Mouse (Mus musculus): ENCODE measurements at regions not wholly inside any gene's neighbourhood (a gene's known extent, or its start where the extent isn't known, plus 50 kb on each side); places are given as distances from the start of the nearest gene placed in this dataset.

GRCm38 (mm10) chr4:7580554-7581219 is 658.2 kb downstream of the Car8 start:
- Histone ChIP-seq H3K4me3 (replicated peaks; ENCODE audit: control insufficient read depth, low read depth, low read length) (no peak overlapping the region), H3K4me1 (ENCODE audit: control insufficient read depth, insufficient read depth, low read length) (no peaks in the 10 kb centered on the region), H3K27ac (ENCODE audit: control insufficient read depth, insufficient read depth, low read depth, low read length, poor library complexity) (no peak overlapping the region)
- WGBS, result 77% methylated on average over 10 of the region's 10 CpGs
- TF ChIP-seq CTCF (IDR thresholded peaks at IDR 0.05; ENCODE audit: control insufficient read depth, insufficient read depth, low read length), result no peak

GRCm38 (mm10) chr4:7574011-7574410 is 664.8 kb downstream of the Car8 start:
- 82% methylated on average over 2 of the region's 2 CpGs for WGBS
- no peak for TF ChIP-seq CTCF (IDR thresholded peaks at IDR 0.05; ENCODE audit: control insufficient read depth, insufficient read depth, low read length)
- TF ChIP-seq POLR2A (IDR thresholded peaks at IDR 0.05; ENCODE audit: borderline replicate concordance, control insufficient read depth, low read depth, low read length), result no peak
- Histone ChIP-seq H3K4me3 (replicated peaks; ENCODE audit: control insufficient read depth, low read depth, low read length) (no peak overlapping the region), H3K27ac (ENCODE audit: control insufficient read depth, insufficient read depth, low read depth, low read length, poor library complexity) (no peak overlapping the region), H3K4me1 (ENCODE audit: control insufficient read depth, insufficient read depth, low read length) (no peaks in the 10 kb centered on the region)

- no peak overlapping the region for H3K27ac ChIP-seq (ENCODE audit: control insufficient read depth, insufficient read depth, low read depth, low read length, poor library complexity)
- no peaks in the 10 kb centered on the region for H3K4me1 ChIP-seq (ENCODE audit: control insufficient read depth, insufficient read depth, low read length)
- WGBS, result 46% methylated on average over 6 of the region's 6 CpGs
- TF ChIP-seq CTCF (IDR thresholded peaks at IDR 0.05; ENCODE audit: control insufficient read depth, insufficient read depth, low read length) (no peak), POLR2A (IDR thresholded peaks at IDR 0.05; ENCODE audit: borderline replicate concordance, control insufficient read depth, low read depth, low read length) (no peak)
- no peak overlapping the region for H3K4me3 ChIP-seq (replicated peaks; ENCODE audit: control insufficient read depth, low read depth, low read length)
Observed at GRCm38 (mm10) chr4:7567687-7568393, 671.0 kb downstream of the Car8 start.

GRCm38 (mm10) chr4:7559867-7560832 is 678.7 kb downstream of the Car8 start:
- Histone ChIP-seq H3K27ac (ENCODE audit: control insufficient read depth, insufficient read depth, low read depth, low read length, poor library complexity) (no peak overlapping the region), H3K4me1 (ENCODE audit: control insufficient read depth, insufficient read depth, low read length) (no peaks in the 10 kb centered on the region), H3K4me3 (replicated peaks; ENCODE audit: control insufficient read depth, low read depth, low read length) (no peak overlapping the region)
- no peak for TF ChIP-seq POLR2A (IDR thresholded peaks at IDR 0.05; ENCODE audit: borderline replicate concordance, control insufficient read depth, low read depth, low read length)
- no peak for TF ChIP-seq CTCF (IDR thresholded peaks at IDR 0.05; ENCODE audit: control insufficient read depth, insufficient read depth, low read length)
- 54% methylated on average over 7 of the region's 7 CpGs for WGBS

- H3K4me3 ChIP-seq (replicated peaks; ENCODE audit: control insufficient read depth, low read depth, low read length), result no peak overlapping the region
- no peaks in the 10 kb centered on the region for H3K4me1 ChIP-seq (ENCODE audit: control insufficient read depth, insufficient read depth, low read length)
- H3K27ac ChIP-seq (ENCODE audit: control insufficient read depth, insufficient read depth, low read depth, low read length, poor library complexity), result no peak overlapping the region
- WGBS, result 55% methylated on average over 2 of the region's 2 CpGs
- TF ChIP-seq POLR2A (IDR thresholded peaks at IDR 0.05; ENCODE audit: borderline replicate concordance, control insufficient read depth, low read depth, low read length) (no peak), CTCF (IDR thresholded peaks at IDR 0.05; ENCODE audit: control insufficient read depth, insufficient read depth, low read length) (no peak)
Observed at GRCm38 (mm10) chr4:7558721-7559120, 680.1 kb downstream of the Car8 start.

DNA sequence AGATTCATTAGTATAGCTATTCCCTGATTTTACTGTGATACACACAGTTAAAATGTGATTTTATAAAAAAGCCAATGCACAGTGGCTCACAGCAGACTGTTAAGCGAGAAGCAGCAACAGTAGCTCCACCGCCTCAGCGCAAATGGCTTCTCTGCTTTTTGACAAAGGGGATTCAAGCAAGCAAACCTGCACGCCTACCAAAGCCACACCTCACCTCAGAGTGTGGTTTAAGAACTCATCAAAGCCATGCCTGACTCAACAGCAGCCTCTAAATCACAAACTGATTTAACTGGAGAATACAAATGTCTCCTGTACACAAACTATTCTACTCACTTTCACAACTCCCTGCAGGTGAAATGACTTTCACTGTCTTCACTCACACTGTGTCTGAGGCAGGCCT is 704.5 kb downstream of the Car8 start:
- 85% methylated on average over 4 of the region's 4 CpGs for WGBS
- TF ChIP-seq CTCF (IDR thresholded peaks at IDR 0.05; ENCODE audit: control insufficient read depth, insufficient read depth, low read length), result no peak
- no peak for TF ChIP-seq POLR2A (IDR thresholded peaks at IDR 0.05; ENCODE audit: borderline replicate concordance, control insufficient read depth, low read depth, low read length)
- H3K4me3 ChIP-seq (replicated peaks; ENCODE audit: control insufficient read depth, low read depth, low read length), result no peak overlapping the region
- H3K4me1 ChIP-seq (ENCODE audit: control insufficient read depth, insufficient read depth, low read length), result no peaks in the 10 kb centered on the region
- no peak overlapping the region for H3K27ac ChIP-seq (ENCODE audit: control insufficient read depth, insufficient read depth, low read depth, low read length, poor library complexity)

- TF ChIP-seq CTCF (IDR thresholded peaks at IDR 0.05; ENCODE audit: control insufficient read depth, insufficient read depth, low read length) (no peak), POLR2A (IDR thresholded peaks at IDR 0.05; ENCODE audit: borderline replicate concordance, control insufficient read depth, low read depth, low read length) (no peak)
- Histone ChIP-seq H3K27ac (ENCODE audit: control insufficient read depth, insufficient read depth, low read depth, low read length, poor library complexity) (no peak overlapping the region), H3K4me1 (ENCODE audit: control insufficient read depth, insufficient read depth, low read length) (no peaks in the 10 kb centered on the region), H3K4me3 (replicated peaks; ENCODE audit: control insufficient read depth, low read depth, low read length) (no peak overlapping the region)
- 78% methylated on average over 2 of the region's 2 CpGs for WGBS
Observed at GRCm38 (mm10) chr4:7527718-7528117, 711.1 kb downstream of the Car8 start.

DNA sequence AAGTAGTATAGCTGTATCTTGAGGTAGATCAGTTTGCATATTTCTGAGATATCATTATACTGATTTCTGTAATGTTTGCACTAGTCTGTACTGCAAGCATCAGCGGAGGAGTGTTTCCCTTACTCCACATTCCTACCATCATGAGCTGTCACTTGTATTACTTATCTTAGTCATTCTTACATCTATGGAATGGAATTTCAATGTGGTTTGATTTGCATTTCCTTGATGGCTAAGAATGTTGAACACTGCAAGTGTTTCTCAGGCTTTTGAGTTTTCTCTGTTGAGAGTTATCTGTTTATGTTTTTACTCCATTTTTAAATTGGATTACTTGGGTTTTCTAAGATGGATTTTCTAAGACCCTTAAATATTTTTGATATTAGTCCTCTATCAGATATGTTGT is 725.8 kb downstream of the Car8 start:
- Histone ChIP-seq H3K4me1 (ENCODE audit: control insufficient read depth, insufficient read depth, low read length) (no peaks in the 10 kb centered on the region), H3K4me3 (replicated peaks; ENCODE audit: control insufficient read depth, low read depth, low read length) (no peak overlapping the region), H3K27ac (ENCODE audit: control insufficient read depth, insufficient read depth, low read depth, low read length, poor library complexity) (no peak overlapping the region)
- TF ChIP-seq CTCF (IDR thresholded peaks at IDR 0.05; ENCODE audit: control insufficient read depth, insufficient read depth, low read length) (no peak), POLR2A (IDR thresholded peaks at IDR 0.05; ENCODE audit: borderline replicate concordance, control insufficient read depth, low read depth, low read length) (no peak)
- 75% methylated on average over 1 of the region's 1 CpGs for WGBS

Measured in bone marrow, adult 2 months (tissue).